Mouse (Mus musculus): ENCODE results near the gene Snap47.

DNA sequence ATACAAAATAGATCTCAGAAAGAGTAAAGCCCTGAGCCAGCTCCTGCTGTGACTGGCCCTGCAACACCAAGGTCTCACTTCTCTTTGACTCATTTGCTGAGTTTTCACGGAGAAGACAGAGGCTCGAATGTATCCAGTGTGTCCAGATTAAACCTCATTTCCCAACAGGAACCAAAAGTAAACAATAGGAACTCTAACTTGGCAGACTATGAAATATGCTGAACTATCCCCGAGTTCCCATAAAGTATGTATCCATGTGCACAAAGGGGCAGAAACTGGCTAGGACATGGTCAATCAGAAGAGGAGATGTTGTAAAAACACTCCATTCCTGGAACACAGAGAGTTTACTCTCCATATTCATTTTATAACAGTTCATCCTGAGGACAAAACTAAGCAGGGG lies 18.7 kb downstream of the Snap47 start:
- TF ChIP-seq POLR2A (IDR thresholded peaks at IDR 0.05; ENCODE audit: borderline replicate concordance, control insufficient read depth, low read depth, low read length) (no peak), CTCF (IDR thresholded peaks at IDR 0.05; ENCODE audit: control insufficient read depth, insufficient read depth, low read length) (no peak)
